Mouse (Mus musculus) left cerebral cortex, postnatal 4 days (tissue): ENCODE data around the gene Grip1. TPM values are rescaled to one million over a fixed set of nuclear protein-coding genes. Genes with fewer than 3 reads are reported as not detected.

Source experiments
- DNase-seq: peaks from one replicate; pipeline ENCODE4 v3.0.0-alpha.2; 2022
- intact Hi-C: fragments of 180-260 bp; cut with DNase I; formaldehyde crosslinking; loops from one replicate; pipeline ENCODE4 v1.15.1; 2025
- total RNA-seq, 2 experiments: library from RNA; stranded (reverse); gene quantifications; 2 replicates each; pipeline ENCODE4 v1.2.3; 2021

The Grip1 gene
- total RNA-seq, 2 experiments from 2014 or later = 57.4 to 61.9 TPM

DNA sequence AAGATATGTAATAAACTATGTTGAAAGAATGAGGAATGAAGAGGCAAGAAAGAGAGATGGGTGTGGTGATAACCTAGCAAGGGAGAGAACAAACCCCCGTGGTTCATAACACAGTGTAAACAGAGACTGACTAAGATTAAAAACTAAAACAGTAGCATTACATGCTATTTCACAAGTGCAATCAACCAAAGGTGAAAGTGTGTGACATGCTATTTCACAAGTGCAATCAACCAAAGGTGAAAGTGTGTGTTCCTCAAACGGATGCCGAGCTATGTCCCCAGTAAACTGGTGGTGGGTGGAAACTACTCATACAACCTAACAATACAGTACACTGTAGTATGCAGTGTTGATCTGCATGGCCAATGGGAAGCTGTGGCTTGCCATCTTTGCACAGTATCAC lies 561.5 kb downstream of the Grip1 start:
- no peak for DNase-seq
- intact Hi-C loops = no loop called here

DNA sequence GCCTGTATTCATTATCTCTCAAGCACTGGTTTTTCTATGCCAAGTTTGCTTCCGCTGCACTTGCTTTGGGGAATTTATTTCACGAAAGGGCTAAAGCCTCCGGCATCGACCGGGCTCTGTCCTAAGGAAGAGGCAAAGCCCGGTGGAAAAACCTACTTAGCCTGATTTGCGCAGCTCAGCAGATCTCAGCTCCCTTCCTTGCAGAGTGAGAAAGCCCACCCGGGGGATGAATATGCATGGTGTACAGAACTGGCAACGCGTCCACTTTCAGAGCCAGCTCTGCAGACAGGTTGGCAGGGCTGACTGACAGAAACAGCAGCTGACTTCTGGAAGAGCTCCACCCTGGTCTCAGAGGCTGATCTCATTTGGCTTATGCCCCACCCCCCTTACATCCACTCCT lies 572.8 kb downstream of the Grip1 start:
- intact Hi-C loops = no loop called here
- peak; percentile 78 for DNase-seq

DNA sequence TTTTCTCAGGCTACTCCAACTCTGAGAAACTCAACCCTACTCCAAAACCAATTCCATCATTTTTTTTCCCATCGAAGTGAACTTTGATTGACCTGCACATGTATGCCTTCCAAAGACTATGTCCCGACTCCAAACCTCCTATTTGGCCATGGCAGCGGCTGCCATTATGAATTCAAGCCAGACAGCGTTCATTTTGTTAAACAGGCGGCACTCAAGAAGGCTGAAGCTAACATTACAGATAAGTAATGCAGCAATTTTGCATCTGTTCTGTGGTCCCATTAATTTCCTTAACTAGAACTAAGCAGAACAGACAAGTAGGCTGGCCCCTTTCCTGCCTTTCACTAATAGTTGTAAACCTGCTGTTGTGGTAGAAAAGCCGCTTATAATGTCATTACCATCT lies 577.3 kb downstream of the Grip1 start:
- DNase-seq = peak; percentile 26
- intact Hi-C loops = no loop called here

DNA sequence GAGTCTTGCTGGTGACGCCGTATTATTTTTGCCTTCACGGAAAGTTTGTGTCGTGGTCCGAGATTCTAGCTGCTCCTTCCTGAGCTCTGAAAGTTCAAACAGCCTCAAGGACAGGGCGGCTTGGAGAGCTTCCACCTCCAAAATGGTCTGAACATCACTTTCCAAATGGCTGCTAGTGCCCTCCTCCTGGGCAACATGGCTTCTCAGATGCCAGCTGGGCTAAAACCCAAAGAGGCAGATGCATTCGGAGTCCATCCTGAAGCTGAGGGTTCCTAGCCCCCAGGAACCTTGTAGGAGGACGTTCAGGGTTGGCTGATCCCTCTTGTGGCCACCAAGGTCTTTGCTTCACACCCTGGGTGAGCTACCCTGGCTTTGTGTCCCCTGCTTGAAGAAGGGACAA lies 577.7 kb downstream of the Grip1 start:
- intact Hi-C loops = no loop called here
- DNase-seq = peak; percentile 78

DNA sequence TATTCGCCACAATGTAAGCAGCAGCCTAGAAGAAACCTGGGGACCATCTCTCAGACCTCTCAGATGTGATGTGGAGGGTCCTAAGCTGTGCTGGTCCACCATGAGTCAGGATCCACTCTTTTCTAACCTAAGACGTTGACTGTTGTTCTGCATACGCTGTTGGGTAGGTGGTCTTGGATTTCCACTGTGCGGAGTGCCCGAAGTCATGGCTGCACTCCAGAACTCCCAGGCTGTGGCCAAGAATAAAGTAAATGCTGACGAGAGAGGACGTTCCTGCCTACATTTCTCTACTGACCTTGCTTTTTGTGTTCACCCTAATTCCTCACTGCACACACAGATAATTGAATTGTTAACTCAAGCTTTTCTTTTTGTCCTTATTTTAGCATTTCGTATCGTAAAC lies 580.2 kb downstream of the Grip1 start:
- intact Hi-C loops = no loop called here
- peak; percentile 31 for DNase-seq

DNA sequence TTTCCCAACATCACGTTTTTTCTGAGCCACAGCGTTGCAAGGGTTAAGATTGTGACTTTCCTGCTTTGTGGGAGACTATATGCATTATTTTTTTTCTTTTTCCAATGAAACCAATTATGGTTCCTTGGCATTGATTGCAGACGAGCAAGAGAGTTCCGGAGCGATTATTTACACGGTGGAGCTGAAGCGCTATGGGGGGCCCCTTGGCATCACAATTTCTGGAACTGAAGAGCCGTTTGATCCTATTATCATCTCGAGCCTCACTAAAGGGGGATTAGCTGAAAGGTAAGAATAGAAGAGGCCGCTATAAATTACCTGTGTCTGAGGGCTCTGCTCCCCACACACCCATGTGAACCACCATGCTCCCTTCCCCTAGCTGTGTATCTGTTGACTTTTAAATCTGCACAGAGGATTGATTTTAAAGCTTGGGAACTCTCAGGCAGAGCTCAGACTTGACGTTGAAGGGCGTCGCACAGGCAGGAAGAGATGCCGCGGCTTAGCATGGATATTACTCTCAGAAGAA lies 581.6 kb downstream of the Grip1 start:
- intact Hi-C loops = no loop called here
- peak; percentile 40 for DNase-seq

DNA sequence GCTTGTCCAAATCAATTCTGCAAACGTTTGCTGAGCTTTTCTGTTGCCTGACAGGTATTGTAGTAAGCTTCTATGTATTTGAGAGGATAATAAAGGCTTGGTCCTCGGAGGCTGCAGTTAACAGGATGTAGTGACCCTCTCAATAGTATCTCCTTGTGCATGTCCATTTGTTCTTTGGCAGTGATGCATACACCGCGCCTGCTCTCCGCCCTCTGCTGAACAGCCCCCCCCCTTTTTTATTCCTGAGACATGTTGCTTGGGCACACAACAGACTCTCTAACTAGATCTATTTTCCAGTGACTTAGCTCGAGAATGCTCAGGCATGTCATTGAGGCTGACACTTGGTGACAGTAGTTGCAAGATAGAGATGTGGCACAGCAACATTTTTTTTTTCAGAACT lies 582.2 kb downstream of the Grip1 start:
- intact Hi-C loops = no loop called here

DNA sequence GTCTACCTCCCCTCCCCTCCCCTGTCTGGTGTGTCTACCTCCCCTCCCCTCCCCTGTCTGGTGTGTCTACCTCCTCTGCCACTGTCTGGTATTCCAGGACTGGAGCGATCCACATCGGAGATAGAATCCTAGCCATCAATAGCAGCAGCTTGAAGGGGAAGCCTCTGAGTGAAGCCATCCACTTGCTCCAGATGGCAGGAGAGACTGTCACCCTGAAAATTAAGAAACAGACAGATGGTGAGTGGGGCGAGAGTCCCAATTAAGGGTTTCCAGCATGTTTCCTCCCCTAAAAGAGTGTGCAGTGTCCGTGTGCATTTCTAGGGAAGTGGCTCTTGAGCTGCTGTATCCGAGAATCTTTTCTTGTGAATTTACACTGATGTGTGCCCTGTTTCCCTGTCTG lies 584.6 kb downstream of the Grip1 start:
- intact Hi-C loops = no loop called here

More for the DNA sequence above, 582.2 kb downstream of the Grip1 start:
- no peak for DNase-seq

DNA sequence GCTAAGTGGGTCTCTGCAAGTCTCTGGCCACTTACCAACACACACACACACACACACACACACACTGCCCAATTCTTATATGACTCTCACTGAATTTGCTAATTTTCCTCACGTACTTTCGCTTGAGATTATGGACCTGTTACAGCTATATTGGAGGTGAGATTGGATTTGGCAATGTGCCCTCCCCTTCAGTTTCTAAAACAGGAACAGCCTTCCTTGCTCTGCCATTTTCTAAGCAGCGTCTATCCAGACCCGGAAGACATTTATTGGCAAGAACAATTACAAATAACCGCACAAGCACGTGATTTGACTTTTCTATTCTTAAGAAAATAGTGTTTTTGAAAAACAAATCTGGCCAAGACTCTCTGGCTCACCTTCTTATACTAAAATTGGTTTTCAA lies 590.6 kb downstream of the Grip1 start:
- DNase-seq = no peak
- intact Hi-C loops = no loop called here

More for the DNA sequence above, 584.6 kb downstream of the Grip1 start:
- peak; percentile 24 for DNase-seq

DNA sequence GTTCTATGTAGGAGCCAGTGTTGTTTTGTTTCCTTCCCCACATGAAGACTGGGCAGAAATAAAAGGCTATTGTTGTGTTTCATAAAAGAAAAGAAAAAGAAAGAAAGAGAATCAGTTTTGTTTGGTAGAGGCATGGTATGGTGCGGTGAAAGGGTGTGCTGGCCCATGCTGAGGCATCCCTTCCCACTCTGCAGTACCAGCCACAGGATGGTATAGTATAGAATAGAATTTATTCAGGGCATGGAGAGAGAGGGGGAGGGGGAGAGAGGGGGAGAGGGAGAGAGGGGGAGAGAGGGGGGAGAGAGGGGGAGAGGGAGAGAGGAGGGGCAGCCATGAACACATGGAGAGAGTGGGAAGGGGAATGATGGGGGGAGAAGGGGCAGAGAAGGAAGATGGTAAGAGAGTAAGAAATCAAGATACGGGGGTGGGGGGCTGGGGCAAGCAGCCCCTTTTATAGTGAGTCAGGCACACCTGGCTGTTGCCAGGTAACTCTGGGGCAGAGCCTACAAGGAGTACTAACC lies 591.1 kb downstream of the Grip1 start:
- DNase-seq = no peak
- intact Hi-C loops = no loop called here

DNA sequence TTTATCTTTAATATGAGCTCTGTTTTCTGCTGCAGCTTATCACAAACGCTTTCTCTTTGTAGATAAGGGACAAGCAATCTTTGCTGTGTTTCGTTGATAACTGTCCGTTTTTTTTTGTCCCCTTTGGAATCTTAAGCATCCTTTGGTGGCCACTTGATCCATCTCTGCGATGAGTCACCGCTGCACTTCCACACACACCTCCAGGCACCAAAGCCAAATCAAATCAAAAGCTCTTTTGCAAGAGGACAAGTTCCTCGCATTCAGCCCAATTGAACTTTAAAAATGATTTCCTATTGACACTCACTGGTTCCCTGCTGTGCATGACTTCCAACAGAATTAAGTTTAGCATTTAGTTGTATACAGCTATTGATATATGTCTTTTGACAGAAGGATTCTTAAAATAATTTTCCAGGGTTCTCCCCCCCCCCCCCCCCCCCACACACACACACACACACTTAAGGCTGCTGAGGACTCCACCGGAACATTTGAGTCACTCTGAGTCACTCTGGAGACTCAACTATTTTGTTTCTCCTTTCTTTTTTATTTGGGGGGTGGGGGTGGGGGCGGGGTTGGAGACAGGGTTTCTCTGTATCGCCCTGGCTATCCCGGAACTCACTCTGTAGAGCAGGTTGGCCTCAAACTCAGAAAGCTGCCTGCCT lies 607.1 kb downstream of the Grip1 start:
- DNase-seq = no peak
- intact Hi-C loops = no loop called here

DNA sequence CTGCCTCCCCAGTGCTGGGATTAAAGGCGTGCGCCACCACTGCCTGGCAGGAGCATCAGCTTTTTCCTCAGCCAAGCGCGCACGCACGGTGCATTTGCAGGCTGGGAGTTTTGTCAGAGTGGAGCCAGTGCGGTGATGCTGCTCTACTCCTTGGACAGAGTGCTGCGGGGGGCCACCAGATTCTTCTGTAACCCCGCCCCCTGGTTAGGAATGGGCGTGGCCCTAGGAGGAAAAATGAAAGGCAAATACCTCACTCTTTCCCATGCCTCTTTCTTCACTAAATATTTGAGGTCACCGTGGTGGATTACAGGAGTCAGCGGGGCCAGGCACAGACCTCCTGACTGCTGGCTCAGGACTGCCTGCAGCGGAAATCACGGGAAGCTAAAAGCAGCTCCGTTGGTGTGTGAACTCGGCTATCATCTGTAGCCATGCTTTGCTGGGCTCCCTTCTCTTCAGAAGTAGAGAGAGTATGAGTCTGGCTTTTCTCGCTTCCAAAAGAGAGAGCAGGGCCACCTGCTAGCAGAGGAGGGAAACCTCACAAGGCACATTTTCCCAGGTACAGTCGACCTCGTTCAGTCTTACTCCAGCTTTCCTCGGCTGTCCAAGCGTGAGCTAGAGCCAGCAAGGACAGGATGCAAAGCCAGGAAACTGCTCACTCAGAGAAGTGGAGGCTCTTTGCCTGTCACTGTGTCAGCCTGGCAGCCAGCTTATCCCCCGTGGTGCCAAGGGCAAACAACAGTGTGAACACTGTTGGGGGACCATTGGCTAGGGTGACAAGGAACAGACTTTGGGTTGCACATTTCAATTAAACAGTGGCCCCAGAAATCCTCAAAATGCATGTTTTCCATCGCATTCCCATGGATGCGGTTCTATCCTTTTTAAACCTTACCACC lies 607.9 kb downstream of the Grip1 start:
- intact Hi-C loops = no loop called here

DNA sequence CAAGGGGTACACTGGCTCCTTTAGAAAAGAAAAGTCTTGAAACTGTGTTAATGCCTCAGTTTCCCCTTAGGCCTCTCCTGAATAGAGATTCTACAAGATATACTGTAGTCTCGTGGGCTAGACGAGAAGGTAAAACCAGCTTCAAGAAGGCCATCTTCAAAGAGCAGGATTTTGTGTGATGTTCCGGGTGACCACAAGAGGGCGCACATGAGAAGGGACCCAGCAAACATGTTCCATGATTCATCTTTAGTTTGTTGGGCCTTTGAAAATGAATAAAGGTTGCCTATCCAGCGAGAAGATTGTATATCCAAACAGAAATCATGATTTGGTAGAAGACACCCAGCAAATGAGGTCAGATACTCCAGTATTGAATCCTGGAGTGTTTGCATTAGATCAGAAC lies 610.8 kb downstream of the Grip1 start:
- intact Hi-C loops = no loop called here
- DNase-seq = peak; percentile 61

More for the DNA sequence above, 607.9 kb downstream of the Grip1 start:
- no peak for DNase-seq

DNA sequence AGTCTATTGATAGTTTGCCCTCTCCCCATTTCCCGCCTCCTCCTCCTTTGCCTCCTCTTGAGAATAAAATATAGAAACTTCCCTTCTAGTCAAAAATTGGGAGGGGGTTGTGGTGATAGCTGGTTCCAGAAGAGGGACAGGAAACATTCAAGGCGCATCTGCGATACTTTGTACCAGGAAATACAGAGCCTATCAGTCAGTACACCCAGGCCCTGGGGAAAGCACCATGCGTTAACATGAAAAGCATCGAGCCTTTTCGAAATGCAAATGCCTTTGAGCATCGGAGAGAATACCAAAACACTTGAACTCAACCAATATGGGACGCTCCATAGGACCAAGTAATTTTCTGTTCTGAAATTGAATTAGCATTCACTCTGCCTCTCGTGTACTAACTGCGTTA lies 612.7 kb downstream of the Grip1 start:
- intact Hi-C loops = no loop called here
- DNase-seq = no peak

DNA sequence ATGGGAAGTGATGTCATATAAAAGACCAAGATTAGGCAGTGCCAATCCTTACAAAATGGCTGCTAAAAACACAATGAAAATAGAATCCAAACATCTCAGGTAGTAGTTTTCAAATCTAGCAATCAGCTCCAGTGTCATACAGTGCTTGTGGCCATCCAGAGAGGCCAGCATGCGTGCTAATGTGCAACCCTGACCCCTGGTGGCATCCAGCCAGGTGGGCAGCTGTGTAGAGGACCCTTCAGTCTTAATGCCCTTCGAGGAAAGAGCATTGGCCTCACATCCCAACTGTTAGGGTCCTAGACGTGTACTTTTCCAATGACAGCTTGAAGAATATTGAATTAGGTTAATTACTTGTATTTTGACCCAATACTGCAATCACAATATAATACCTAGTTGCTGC lies 624.2 kb downstream of the Grip1 start:
- DNase-seq = no peak
- intact Hi-C loops = no loop called here

DNA sequence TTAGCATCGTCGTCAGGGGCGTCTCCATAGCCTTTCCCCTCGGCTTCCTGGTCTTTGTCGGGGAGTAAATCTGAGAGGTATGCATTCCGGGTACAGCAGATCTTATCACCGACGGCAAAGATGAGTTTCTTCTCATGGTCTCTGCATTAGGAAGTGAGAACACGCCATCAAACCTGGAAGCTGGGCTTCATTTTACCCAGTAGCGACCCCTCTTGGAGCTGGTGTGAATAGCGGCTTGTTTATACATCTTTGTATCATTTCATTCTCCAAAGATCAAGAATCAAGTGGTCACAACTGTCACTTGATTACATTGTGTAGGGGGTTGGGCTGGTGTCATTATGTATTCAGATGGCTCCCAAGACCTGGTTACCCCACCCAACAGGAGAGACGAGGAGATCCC lies 638.9 kb downstream of the Grip1 start:
- intact Hi-C loops = no loop called here
- DNase-seq = no peak

DNA sequence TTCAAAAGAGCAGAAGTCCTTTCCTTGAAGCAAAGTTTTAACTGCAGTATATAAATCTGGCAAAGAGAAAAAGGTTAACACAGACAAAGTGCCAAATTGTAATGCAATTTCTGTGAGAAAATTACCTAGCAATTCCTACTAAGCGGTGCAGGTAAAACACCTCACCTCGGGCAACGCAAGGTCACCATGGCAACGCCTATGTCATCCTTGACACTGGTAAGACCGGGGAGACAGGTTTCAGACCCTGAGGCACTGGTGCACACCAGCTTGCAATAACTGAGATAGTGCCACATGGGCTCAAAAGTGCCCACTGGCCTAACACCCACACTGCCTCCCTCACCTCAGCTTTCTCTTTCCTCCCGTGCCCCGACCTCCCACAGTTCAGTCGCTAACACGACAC lies 641.5 kb downstream of the Grip1 start:
- intact Hi-C loops = no loop called here
- DNase-seq = no peak

DNA sequence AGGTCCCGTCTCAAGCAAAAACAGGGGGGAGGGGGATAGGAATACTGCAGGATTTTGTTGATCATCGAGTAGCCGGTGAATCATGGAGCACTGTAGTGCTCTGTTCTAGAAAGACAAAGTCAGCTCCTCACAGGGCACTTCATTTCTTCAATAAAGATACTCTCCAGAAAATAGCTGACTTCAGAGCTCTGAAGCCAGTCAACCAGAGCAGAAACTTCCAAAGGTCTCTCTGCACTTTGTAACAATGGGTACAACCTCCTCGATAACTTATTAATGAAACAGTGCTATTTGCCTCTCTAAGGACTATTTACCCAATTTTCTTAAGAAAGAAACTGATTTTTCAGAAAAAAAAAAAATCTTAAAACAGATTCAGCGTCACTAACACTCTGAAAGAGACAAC lies 642.1 kb downstream of the Grip1 start:
- intact Hi-C loops = no loop called here
- no peak for DNase-seq

DNA sequence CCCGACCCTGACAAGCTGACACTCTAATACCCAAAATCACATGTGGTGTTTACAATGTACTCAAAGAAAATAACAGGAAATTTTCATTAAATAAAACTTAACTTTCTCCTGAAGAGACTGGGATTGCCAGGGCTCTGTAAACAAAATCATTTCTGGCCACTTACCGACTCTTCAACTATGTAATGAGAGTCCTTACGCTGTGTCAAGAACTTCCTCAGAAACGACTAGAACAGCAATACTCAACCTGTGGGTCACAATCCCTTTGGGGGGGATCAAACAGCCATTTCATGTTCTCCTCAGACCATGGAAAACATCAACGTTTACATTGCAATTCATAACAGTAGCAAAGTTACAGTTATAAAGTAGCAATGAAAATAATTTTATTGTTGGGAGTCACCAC lies 643.9 kb downstream of the Grip1 start:
- no peak for DNase-seq
- intact Hi-C loops = no loop called here

DNA sequence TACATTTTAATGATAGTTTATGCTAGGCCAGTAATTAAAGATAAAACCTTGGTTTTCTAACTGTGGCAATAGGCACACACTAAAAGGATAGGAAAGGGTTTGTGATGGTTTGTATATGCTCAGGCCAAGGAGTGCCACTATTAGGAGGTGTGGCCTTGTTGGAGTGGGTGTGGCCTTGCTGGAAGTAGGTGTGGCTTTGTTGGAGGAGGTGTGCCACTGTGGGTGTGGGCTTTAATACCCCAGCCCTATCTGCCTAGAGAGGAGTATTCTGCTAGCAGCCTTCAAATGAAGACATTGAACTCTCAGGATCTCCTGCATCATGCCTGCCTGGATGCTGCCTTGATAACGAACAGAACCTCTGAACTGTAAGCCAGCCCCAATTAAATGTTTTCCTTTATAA lies 647.2 kb downstream of the Grip1 start:
- no peak for DNase-seq
- intact Hi-C loops = no loop called here

DNA sequence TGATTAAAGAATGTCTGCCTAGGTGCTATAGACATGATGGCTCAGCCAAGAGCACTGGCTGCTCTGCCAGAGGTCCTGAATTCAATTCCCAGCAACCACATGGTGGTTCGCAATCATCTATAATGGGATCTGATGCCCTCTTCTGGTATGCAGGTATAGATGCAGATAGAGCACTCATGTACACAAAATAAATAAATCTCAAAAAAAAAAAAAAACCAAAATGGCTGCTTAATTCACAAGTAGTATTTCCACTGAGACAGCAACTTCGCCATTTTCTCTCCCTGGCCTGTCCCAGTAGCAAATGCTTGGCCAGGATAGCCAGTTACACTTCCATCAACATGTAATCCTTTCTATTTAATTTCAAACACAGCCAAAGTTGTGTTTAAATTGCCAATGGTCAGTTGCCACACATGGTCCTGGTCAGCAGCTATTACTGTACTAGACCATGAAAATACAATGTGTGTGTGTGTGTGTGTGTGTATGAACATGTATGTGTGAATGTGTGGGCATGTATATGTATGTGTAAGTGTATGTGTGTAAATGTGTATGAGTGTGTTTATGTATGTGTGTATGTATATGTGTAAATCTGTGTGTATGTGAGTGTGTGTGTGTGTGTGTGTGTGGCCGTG lies 658.2 kb downstream of the Grip1 start:
- intact Hi-C loops = no loop called here
- no peak for DNase-seq
